In the genomic region with DNA sequence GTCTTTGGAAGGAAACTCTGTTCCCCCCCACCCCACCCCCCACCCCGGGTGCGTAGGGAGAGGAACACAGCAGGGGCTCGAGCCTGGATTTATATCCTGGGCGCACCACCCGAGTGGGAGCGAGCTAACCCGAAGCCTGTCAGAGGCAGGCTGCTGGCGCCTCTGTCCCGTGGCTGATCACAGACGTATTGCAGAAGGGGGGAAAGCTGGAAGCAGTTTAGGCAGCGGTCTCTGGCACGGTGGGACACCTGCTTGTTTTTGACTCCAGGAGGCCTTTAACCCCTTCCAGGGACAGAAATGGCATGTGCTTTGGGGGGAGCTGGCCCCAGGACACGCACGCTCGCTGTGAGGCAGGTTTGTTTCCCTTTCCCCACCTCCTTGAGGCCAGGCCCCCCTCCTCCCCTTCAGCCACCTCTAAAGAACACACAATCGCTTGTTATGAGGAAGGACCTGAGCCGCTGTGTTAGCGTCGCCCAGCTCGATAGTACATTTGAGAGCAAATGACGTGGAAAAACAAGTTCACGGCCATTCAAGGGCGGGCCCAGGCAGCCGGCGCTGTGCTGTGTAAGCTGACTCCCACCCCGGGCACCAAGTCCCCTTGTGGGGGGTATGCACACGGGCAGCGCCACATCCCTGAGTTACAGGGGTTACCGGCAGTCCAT, we compare ENCODE assay signal across 8 mouse cellular contexts. TPM values are rescaled to one million over a fixed set of nuclear protein-coding genes. Genes with fewer than 3 reads are reported as not detected.
DNase-seq lines count a peak whose midpoint lies in the region; ATAC-seq and TF ChIP-seq lines count a peak whose summit lies in the region.

No protein-coding gene starts in this region.

- peak overlapping the region; percentile 81 for H3K27ac ChIP-seq in embryonic facial prominence, embryonic 15.5 days (replicated peaks)
- peak overlapping the region; percentile 80 for H3K27ac ChIP-seq in hindbrain, embryonic 12.5 days
- H3K27ac ChIP-seq in liver, embryonic 14.5 days = no peak overlapping the region
- no peak overlapping the region for H3K27ac ChIP-seq in olfactory bulb, adult 2 months (ENCODE audit: insufficient read depth, low read depth, low read length)

- TF ChIP-seq POLR2A in olfactory bulb, adult 2 months (IDR thresholded peaks at IDR 0.05; ENCODE audit: insufficient read depth, low read depth, low read length) = no peak

- ATAC-seq in embryonic facial prominence, embryonic 15.5 days (ENCODE audit: insufficient number of reproducible peaks, low FRiP score, low TSS enrichment, low read depth) = peak; percentile 56
- ATAC-seq in hindbrain, embryonic 12.5 days (ENCODE audit: low FRiP score) = peak; percentile 26; the same call in 1 of the 2 replicates
- peak; percentile 36; the same call in 1 of the 2 replicates for ATAC-seq in liver, embryonic 14.5 days (ENCODE audit: insufficient read depth)
- no peak for ATAC-seq in monocyte, adult 5-6 weeks (replicated peaks; ENCODE audit: insufficient number of reproducible peaks, low FRiP score, low TSS enrichment, poor library complexity, severe bottlenecking)

- peak overlapping the region; percentile 23 for H3K4me3 ChIP-seq in embryonic facial prominence, embryonic 15.5 days (replicated peaks)
- H3K4me3 ChIP-seq in hindbrain, embryonic 12.5 days = peak overlapping the region; percentile 7
- peak overlapping the region in 1 of 2 experiments; percentile 2; a peak in 1 of 4 replicates for H3K4me3 ChIP-seq in liver, embryonic 14.5 days (ENCODE audit: insufficient read depth in 1 of 2, low read depth in 2 of 2, low read length in 2 of 2)
- 0 out of 2 replicates have a peak overlapping the region, but pooled peaks have one; percentile 3 for H3K4me3 ChIP-seq in olfactory bulb, adult 2 months (ENCODE audit: insufficient read depth, low read depth, low read length)

- H3K4me2 ChIP-seq in embryonic facial prominence, embryonic 15.5 days (replicated peaks) = peak overlapping the region; percentile 54
- peak overlapping the region; percentile 45 for H3K4me2 ChIP-seq in hindbrain, embryonic 12.5 days (replicated peaks)
- H3K4me2 ChIP-seq in liver, embryonic 14.5 days (ENCODE audit: low read depth) = peak overlapping the region; percentile 46

- peak; percentile 36 for DNase-seq in ovary, postnatal 10 days (ENCODE audit: low spot score)
- DNase-seq in ovary, postnatal 14 days (ENCODE audit: low spot score) = no peak
- DNase-seq in liver, embryonic 14.5 days (ENCODE audit: low read depth in 3 of 3, low spot score in 3 of 3) = no peak
- DNase-seq in right cerebral cortex, adult 18-20 months = no peak

- no peaks in the 10 kb centered on the region for H3K9me3 ChIP-seq in embryonic facial prominence, embryonic 15.5 days (replicated peaks)
- H3K9me3 ChIP-seq in hindbrain, embryonic 12.5 days (replicated peaks) = no peaks in the 10 kb centered on the region
- no peaks in the 10 kb centered on the region for H3K9me3 ChIP-seq in liver, embryonic 14.5 days (ENCODE audit: control insufficient read depth, low read length)

- no peak for TF ChIP-seq EP300 in liver, embryonic 14.5 days (IDR thresholded peaks at IDR 0.05; ENCODE audit: low read depth)

- no peaks in the 10 kb centered on the region for H3K36me3 ChIP-seq in embryonic facial prominence, embryonic 15.5 days
- no peaks in the 10 kb centered on the region for H3K36me3 ChIP-seq in hindbrain, embryonic 12.5 days
- H3K36me3 ChIP-seq in liver, embryonic 14.5 days (replicated peaks; ENCODE audit: control insufficient read depth, insufficient read depth, low read depth) = no peaks in the 10 kb centered on the region

- peaks cover 63% of the 10 kb centered on the region for H3K4me1 ChIP-seq in embryonic facial prominence, embryonic 15.5 days
- H3K4me1 ChIP-seq in hindbrain, embryonic 12.5 days = peaks cover 57% of the 10 kb centered on the region
- no peaks in the 10 kb centered on the region; a peak in 1 of 4 replicates for H3K4me1 ChIP-seq in liver, embryonic 14.5 days (replicated peaks; ENCODE audit: control insufficient read depth in 2 of 2, insufficient read depth in 2 of 2, low read length in 1 of 2)
- H3K4me1 ChIP-seq in olfactory bulb, adult 2 months (ENCODE audit: control insufficient read depth, insufficient read depth, low read length) = peaks cover 35% of the 10 kb centered on the region

- no peak for TF ChIP-seq CTCF in liver, embryonic 14.5 days (IDR thresholded peaks at IDR 0.05; ENCODE audit: low read depth)
- TF ChIP-seq CTCF in olfactory bulb, adult 2 months (IDR thresholded peaks at IDR 0.05; ENCODE audit: insufficient read depth, low read depth, low read length) = no peak

- WGBS in embryonic facial prominence, embryonic 15.5 days = 2% methylated on average over 29 of the region's 29 CpGs
- 4% methylated on average over 29 of the region's 29 CpGs for WGBS in hindbrain, embryonic 12.5 days
- 13% methylated on average over 29 of the region's 29 CpGs for WGBS in liver, embryonic 14.5 days (ENCODE audit: insufficient replicate concordance)
- 32% methylated on average over 29 of the region's 29 CpGs for WGBS in olfactory bulb, adult 2 months

- no peak overlapping the region for H3K9ac ChIP-seq in embryonic facial prominence, embryonic 15.5 days
- peak overlapping the region; percentile 42; the same call in 1 of the 2 replicates for H3K9ac ChIP-seq in hindbrain, embryonic 12.5 days
- H3K9ac ChIP-seq in liver, embryonic 14.5 days (replicated peaks) = no peak overlapping the region

- H3K27me3 ChIP-seq in embryonic facial prominence, embryonic 15.5 days = no peaks in the 10 kb centered on the region
- 0 out of 2 replicates have a peak, but pooled peaks cover 6% of the 10 kb centered on the region for H3K27me3 ChIP-seq in hindbrain, embryonic 12.5 days
- H3K27me3 ChIP-seq in liver, embryonic 14.5 days (ENCODE audit: control insufficient read depth, insufficient read depth, low read length) = peaks cover 3% of the 10 kb centered on the region

RNA-seq across cellular contexts. Expression of a gene that starts 2.9 kb away (rescaled TPM):
- 6.5 and 6.8 TPM in 2 replicates for polyA plus RNA-seq in embryonic facial prominence, embryonic 15.5 days (2015; fragmentation: Nextera tagmentation; extraction: Ambion mirVana)
- 6.8 and 9.1 TPM in 2 replicates for polyA plus RNA-seq in hindbrain, embryonic 12.5 days (2016; fragmentation: Nextera tagmentation; extraction: Ambion mirVana)
- 0.12 and 0.23 TPM in 2 replicates for polyA plus RNA-seq in liver, embryonic 14.5 days (2012; rRNA removed)
- 0.05 and 0.17 TPM in 2 replicates for polyA plus RNA-seq in liver, embryonic 14.5 days (2014; fragmentation: Nextera tagmentation; extraction: Ambion mirVana)
- not detected in 2 replicates for polyA plus RNA-seq in olfactory bulb, adult 2 months (2012; ENCODE audit: insufficient read depth, insufficient read length, low replicate concordance, missing spikeins)
- not detected in 3 replicates for total RNA-seq in monocyte, adult 5-6 weeks (2017)

RNA-seq across cellular contexts. Expression of a gene that starts 31.6 kb away (rescaled TPM):
- 37.8 and 38.1 TPM in 2 replicates for polyA plus RNA-seq in embryonic facial prominence, embryonic 15.5 days (2015; fragmentation: Nextera tagmentation; extraction: Ambion mirVana)
- polyA plus RNA-seq in hindbrain, embryonic 12.5 days (2016; fragmentation: Nextera tagmentation; extraction: Ambion mirVana) = 41.7 and 46.8 TPM in 2 replicates
- 7.5 and 7.8 TPM in 2 replicates for polyA plus RNA-seq in liver, embryonic 14.5 days (2012; rRNA removed)
- 8.3 and 9.1 TPM in 2 replicates for polyA plus RNA-seq in liver, embryonic 14.5 days (2014; fragmentation: Nextera tagmentation; extraction: Ambion mirVana)
- polyA plus RNA-seq in olfactory bulb, adult 2 months (2012; ENCODE audit: insufficient read depth, insufficient read length, low replicate concordance, missing spikeins) = not detected in 2 replicates
- total RNA-seq in monocyte, adult 5-6 weeks (2017) = 13.1 to 21.2 TPM (median 16.5 TPM) in 3 replicates

RNA-seq across cellular contexts. Expression of a gene that starts 38.8 kb away (rescaled TPM):
- 0.60 TPM in 1 of 2 replicates, not detected in the other for polyA plus RNA-seq in embryonic facial prominence, embryonic 15.5 days (2015; fragmentation: Nextera tagmentation; extraction: Ambion mirVana)
- 0.31 and 0.48 TPM in 2 replicates for polyA plus RNA-seq in hindbrain, embryonic 12.5 days (2016; fragmentation: Nextera tagmentation; extraction: Ambion mirVana)
- not detected in 2 replicates for polyA plus RNA-seq in liver, embryonic 14.5 days (2012; rRNA removed)
- polyA plus RNA-seq in liver, embryonic 14.5 days (2014; fragmentation: Nextera tagmentation; extraction: Ambion mirVana) = 0.32 TPM in 1 of 2 replicates, not detected in the other
- polyA plus RNA-seq in olfactory bulb, adult 2 months (2012; ENCODE audit: insufficient read depth, insufficient read length, low replicate concordance, missing spikeins) = not detected in 2 replicates
- not detected in 3 replicates for total RNA-seq in monocyte, adult 5-6 weeks (2017)

Comparison
In these comparisons a context has a peak if more than half of its experiments do, and no peak if none do; other contexts are left out.
1. H3K27ac ChIP-seq: peak in embryonic facial prominence, embryonic 15.5 days (single experiment) and hindbrain, embryonic 12.5 days (single experiment); none in liver, embryonic 14.5 days (single experiment) and olfactory bulb, adult 2 months (single experiment).
2. Peak in every context shown above with its lines, with median percentiles within 50 percentile points of each other: H3K4me2 ChIP-seq.